Mouse (Mus musculus) lung, adult 2 months (tissue): ENCODE measurements around the gene Pard6a.

ENCODE experiments used
- CTCF ChIP-seq: fragments of 200-500 bp; IDR thresholded peaks from 2 replicates; pipeline ENCODE4 v1.5.1; 2011; ENCODE audit warnings: mild to moderate bottlenecking, low read length, control low read depth; ENCODE audit not compliant: insufficient read depth
- POLR2A ChIP-seq: fragments of 200-500 bp; IDR thresholded peaks from 2 replicates; pipeline ENCODE4 v1.6.1; 2011; ENCODE audit warnings: low read depth, mild to moderate bottlenecking, control low read depth, low read length, borderline replicate concordance; ENCODE audit errors: extremely low read depth

GRCm38 (mm10) chr8:105694051-105694799, 6.7 kb upstream of the Pard6a start:
- TF ChIP-seq POLR2A (no peak), CTCF (no peak)
